Mouse (Mus musculus): ENCODE measurements at regions not wholly inside any gene's neighbourhood (a gene's known extent, or its start where the extent isn't known, plus 50 kb on each side); places are given as distances from the start of the nearest gene placed in this dataset.

GRCm38 (mm10) chr5:35169614-35170293, 64.2 kb upstream of the Lrpap1 start:
- Histone ChIP-seq H3K4me3 (ENCODE audit: low read depth, low read length) (no peak overlapping the region), H3K27ac (ENCODE audit: low read depth, low read length) (no peak overlapping the region), H3K36me3 (ENCODE audit: control insufficient read depth, insufficient read depth, low read length) (no peaks in the 10 kb centered on the region), H3K9me3 (ENCODE audit: control insufficient read depth, low read length) (no peaks in the 10 kb centered on the region), H3K4me2 (replicated peaks; ENCODE audit: low read depth, low read length) (no peak overlapping the region), H3K9ac (ENCODE audit: low read depth, low read length) (no peak overlapping the region), H3K27me3 (ENCODE audit: control insufficient read depth, insufficient read depth, low read length) (no peaks in the 10 kb centered on the region), H3K4me1 (replicated peaks; ENCODE audit: control insufficient read depth, insufficient read depth, low read length) (no peaks in the 10 kb centered on the region)
- DNase-seq (ENCODE audit: low spot score): no peak
- no peak for ATAC-seq (ENCODE audit: low FRiP score)
- WGBS: 85% methylated on average over 7 of the region's 7 CpGs

- Histone ChIP-seq H3K9me3 (ENCODE audit: control insufficient read depth, low read length) (no peaks in the 10 kb centered on the region), H3K36me3 (ENCODE audit: control insufficient read depth, insufficient read depth, low read length) (no peaks in the 10 kb centered on the region), H3K4me2 (replicated peaks; ENCODE audit: low read depth, low read length) (no peak overlapping the region), H3K4me1 (replicated peaks; ENCODE audit: control insufficient read depth, insufficient read depth, low read length) (no peaks in the 10 kb centered on the region), H3K27me3 (ENCODE audit: control insufficient read depth, insufficient read depth, low read length) (no peaks in the 10 kb centered on the region), H3K4me3 (ENCODE audit: low read depth, low read length) (no peak overlapping the region), H3K27ac (ENCODE audit: low read depth, low read length) (no peak overlapping the region), H3K9ac (ENCODE audit: low read depth, low read length) (no peak overlapping the region)
- DNase-seq (ENCODE audit: low spot score) (no peak), ATAC-seq (ENCODE audit: low FRiP score) (no peak)
- 74% methylated on average over 5 of the region's 5 CpGs for WGBS
Measured at GRCm38 (mm10) chr5:35168853-35169252, 63.3 kb upstream of the Lrpap1 start.

GRCm38 (mm10) chr5:35168369-35168768, 62.8 kb upstream of the Lrpap1 start:
- 83% methylated on average over 6 of the region's 6 CpGs for WGBS
- no peak overlapping the region for H3K4me3 ChIP-seq (ENCODE audit: low read depth, low read length)
- no peaks in the 10 kb centered on the region for H3K9me3 ChIP-seq (ENCODE audit: control insufficient read depth, low read length)
- H3K4me2 ChIP-seq (replicated peaks; ENCODE audit: low read depth, low read length): no peak overlapping the region
- H3K9ac ChIP-seq (ENCODE audit: low read depth, low read length): no peak overlapping the region
- no peak for ATAC-seq (ENCODE audit: low FRiP score)
- no peaks in the 10 kb centered on the region for H3K4me1 ChIP-seq (replicated peaks; ENCODE audit: control insufficient read depth, insufficient read depth, low read length)
- DNase-seq (ENCODE audit: low spot score): no peak
- no peaks in the 10 kb centered on the region for H3K36me3 ChIP-seq (ENCODE audit: control insufficient read depth, insufficient read depth, low read length)
- no peak overlapping the region for H3K27ac ChIP-seq (ENCODE audit: low read depth, low read length)
- no peaks in the 10 kb centered on the region for H3K27me3 ChIP-seq (ENCODE audit: control insufficient read depth, insufficient read depth, low read length)

GRCm38 (mm10) chr5:35165993-35166392, 60.4 kb upstream of the Lrpap1 start:
- no peak overlapping the region for H3K4me3 ChIP-seq (ENCODE audit: low read depth, low read length)
- no peaks in the 10 kb centered on the region for H3K4me1 ChIP-seq (replicated peaks; ENCODE audit: control insufficient read depth, insufficient read depth, low read length)
- DNase-seq (ENCODE audit: low spot score): no peak
- WGBS: 73% methylated on average over 8 of the region's 8 CpGs
- no peak for ATAC-seq (ENCODE audit: low FRiP score)
- H3K9ac ChIP-seq (ENCODE audit: low read depth, low read length): no peak overlapping the region
- no peaks in the 10 kb centered on the region for H3K27me3 ChIP-seq (ENCODE audit: control insufficient read depth, insufficient read depth, low read length)
- no peaks in the 10 kb centered on the region for H3K9me3 ChIP-seq (ENCODE audit: control insufficient read depth, low read length)
- no peak overlapping the region for H3K27ac ChIP-seq (ENCODE audit: low read depth, low read length)
- no peak overlapping the region for H3K4me2 ChIP-seq (replicated peaks; ENCODE audit: low read depth, low read length)
- no peaks in the 10 kb centered on the region for H3K36me3 ChIP-seq (ENCODE audit: control insufficient read depth, insufficient read depth, low read length)

- ATAC-seq (ENCODE audit: low FRiP score) (no peak), DNase-seq (ENCODE audit: low spot score) (no peak)
- Histone ChIP-seq H3K9ac (ENCODE audit: low read depth, low read length) (no peak overlapping the region), H3K36me3 (ENCODE audit: control insufficient read depth, insufficient read depth, low read length) (no peaks in the 10 kb centered on the region), H3K4me1 (replicated peaks; ENCODE audit: control insufficient read depth, insufficient read depth, low read length) (no peaks in the 10 kb centered on the region), H3K9me3 (ENCODE audit: control insufficient read depth, low read length) (no peaks in the 10 kb centered on the region), H3K27me3 (ENCODE audit: control insufficient read depth, insufficient read depth, low read length) (no peaks in the 10 kb centered on the region), H3K27ac (ENCODE audit: low read depth, low read length) (no peak overlapping the region), H3K4me3 (ENCODE audit: low read depth, low read length) (no peak overlapping the region), H3K4me2 (replicated peaks; ENCODE audit: low read depth, low read length) (no peak overlapping the region)
- WGBS: 60% methylated on average over 2 of the region's 2 CpGs
Measured at GRCm38 (mm10) chr5:35165459-35165858, 59.9 kb upstream of the Lrpap1 start.

- 92% methylated on average over 4 of the region's 4 CpGs for WGBS
- no peak overlapping the region for H3K4me3 ChIP-seq (ENCODE audit: low read depth, low read length)
- no peaks in the 10 kb centered on the region for H3K9me3 ChIP-seq (ENCODE audit: control insufficient read depth, low read length)
- DNase-seq (ENCODE audit: low spot score) (no peak), ATAC-seq (ENCODE audit: low FRiP score) (no peak)
- H3K9ac ChIP-seq (ENCODE audit: low read depth, low read length): no peak overlapping the region
- H3K36me3 ChIP-seq (ENCODE audit: control insufficient read depth, insufficient read depth, low read length): no peaks in the 10 kb centered on the region
- H3K4me2 ChIP-seq (replicated peaks; ENCODE audit: low read depth, low read length): no peak overlapping the region
- H3K27ac ChIP-seq (ENCODE audit: low read depth, low read length): no peak overlapping the region
- H3K4me1 ChIP-seq (replicated peaks; ENCODE audit: control insufficient read depth, insufficient read depth, low read length): no peaks in the 10 kb centered on the region
- no peaks in the 10 kb centered on the region for H3K27me3 ChIP-seq (ENCODE audit: control insufficient read depth, insufficient read depth, low read length)
Measured at GRCm38 (mm10) chr5:35162607-35163006, 57.0 kb upstream of the Lrpap1 start.

GRCm38 (mm10) chr5:35162120-35162519, 56.6 kb upstream of the Lrpap1 start:
- DNase-seq (ENCODE audit: low spot score) (no peak), ATAC-seq (ENCODE audit: low FRiP score) (no peak)
- H3K36me3 ChIP-seq (ENCODE audit: control insufficient read depth, insufficient read depth, low read length): no peaks in the 10 kb centered on the region
- H3K27me3 ChIP-seq (ENCODE audit: control insufficient read depth, insufficient read depth, low read length): no peaks in the 10 kb centered on the region
- no peak overlapping the region for H3K4me3 ChIP-seq (ENCODE audit: low read depth, low read length)
- H3K9me3 ChIP-seq (ENCODE audit: control insufficient read depth, low read length): no peaks in the 10 kb centered on the region
- H3K27ac ChIP-seq (ENCODE audit: low read depth, low read length): no peak overlapping the region
- no peaks in the 10 kb centered on the region for H3K4me1 ChIP-seq (replicated peaks; ENCODE audit: control insufficient read depth, insufficient read depth, low read length)
- 89% methylated on average over 3 of the region's 3 CpGs for WGBS
- no peak overlapping the region for H3K4me2 ChIP-seq (replicated peaks; ENCODE audit: low read depth, low read length)
- no peak overlapping the region for H3K9ac ChIP-seq (ENCODE audit: low read depth, low read length)

GRCm38 (mm10) chr5:35160929-35161815, 55.6 kb upstream of the Lrpap1 start:
- WGBS: 84% methylated on average over 5 of the region's 5 CpGs
- no peak for ATAC-seq (ENCODE audit: low FRiP score)
- no peak overlapping the region for H3K27ac ChIP-seq (ENCODE audit: low read depth, low read length)
- H3K4me3 ChIP-seq (ENCODE audit: low read depth, low read length): no peak overlapping the region
- H3K4me2 ChIP-seq (replicated peaks; ENCODE audit: low read depth, low read length): no peak overlapping the region
- no peak for DNase-seq (ENCODE audit: low spot score)
- no peak overlapping the region for H3K9ac ChIP-seq (ENCODE audit: low read depth, low read length)
- no peaks in the 10 kb centered on the region for H3K4me1 ChIP-seq (replicated peaks; ENCODE audit: control insufficient read depth, insufficient read depth, low read length)
- H3K36me3 ChIP-seq (ENCODE audit: control insufficient read depth, insufficient read depth, low read length): no peaks in the 10 kb centered on the region
- H3K9me3 ChIP-seq (ENCODE audit: control insufficient read depth, low read length): no peaks in the 10 kb centered on the region
- no peaks in the 10 kb centered on the region for H3K27me3 ChIP-seq (ENCODE audit: control insufficient read depth, insufficient read depth, low read length)

GRCm38 (mm10) chr5:35159854-35160253, 54.3 kb upstream of the Lrpap1 start:
- H3K36me3 ChIP-seq (ENCODE audit: control insufficient read depth, insufficient read depth, low read length): no peaks in the 10 kb centered on the region
- no peak overlapping the region for H3K4me2 ChIP-seq (replicated peaks; ENCODE audit: low read depth, low read length)
- no peak overlapping the region for H3K4me3 ChIP-seq (ENCODE audit: low read depth, low read length)
- ATAC-seq (ENCODE audit: low FRiP score): no peak
- H3K4me1 ChIP-seq (replicated peaks; ENCODE audit: control insufficient read depth, insufficient read depth, low read length): no peaks in the 10 kb centered on the region
- no peaks in the 10 kb centered on the region for H3K9me3 ChIP-seq (ENCODE audit: control insufficient read depth, low read length)
- H3K27ac ChIP-seq (ENCODE audit: low read depth, low read length): no peak overlapping the region
- H3K27me3 ChIP-seq (ENCODE audit: control insufficient read depth, insufficient read depth, low read length): no peaks in the 10 kb centered on the region
- 82% methylated on average over 4 of the region's 4 CpGs for WGBS
- DNase-seq (ENCODE audit: low spot score): no peak
- no peak overlapping the region for H3K9ac ChIP-seq (ENCODE audit: low read depth, low read length)

Data from hindbrain, embryonic 11.5 days (tissue).